Comparison of ENCODE assay signal across 11 mouse cellular contexts in the genomic region with DNA sequence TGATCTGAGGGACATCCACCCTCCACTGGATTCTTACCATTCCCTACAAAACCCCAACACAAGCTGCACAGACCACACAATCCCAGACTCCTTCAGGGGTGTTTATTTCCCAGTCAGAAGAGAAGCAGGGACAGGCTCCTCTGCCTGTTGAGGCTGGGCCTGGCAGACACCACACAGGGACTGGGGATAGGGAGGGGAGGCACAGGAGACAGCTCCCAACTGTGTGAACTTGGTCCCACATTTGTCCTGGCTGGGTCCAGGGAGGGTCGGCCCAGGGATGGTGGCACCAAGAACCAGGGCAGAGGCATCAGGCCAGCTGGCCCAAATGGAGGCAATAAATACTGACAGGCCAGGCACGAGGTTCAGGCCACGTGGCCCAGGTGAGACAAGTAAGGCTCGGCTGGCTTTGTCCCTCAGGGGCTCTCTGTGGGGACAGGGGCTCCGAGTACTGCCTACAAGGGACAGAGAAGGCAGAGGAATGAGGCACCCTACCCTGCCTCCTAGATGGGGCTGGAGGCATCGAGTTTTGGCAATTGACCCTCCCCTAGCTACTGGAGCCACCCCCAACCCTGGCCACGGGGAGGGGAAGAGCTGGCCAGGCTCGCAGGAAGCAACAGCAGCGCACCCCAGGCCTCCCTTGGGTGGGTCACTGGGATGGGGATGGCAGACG. TPM values are rescaled to one million over a fixed set of nuclear protein-coding genes. Genes with fewer than 3 reads are reported as not detected.
A peak's percentile ranks its signal among the peaks of the same experiment; 100 is the strongest.
DNase-seq lines count a peak whose midpoint lies in the region; ATAC-seq and TF ChIP-seq lines count a peak whose summit lies in the region.
"Had no signal": no experiment of that assay in that cellular context is flagged by ENCODE, and none has a peak within 500 bp of the region (broad histone marks: within the 10 kb centered on the region; RNA-seq: fewer than 3 reads in every experiment).

No protein-coding gene starts in this region.

- H3K9ac ChIP-seq in hindbrain, postnatal 0 days (replicated peaks; ENCODE audit: low read length) = no peak overlapping the region
- no peak overlapping the region for H3K9ac ChIP-seq in liver, embryonic 15.5 days

- peaks cover 52% of the 10 kb centered on the region for H3K4me1 ChIP-seq in hindbrain, embryonic 10.5 days (replicated peaks)
- H3K4me1 ChIP-seq in hindbrain, postnatal 0 days (ENCODE audit: insufficient read depth, low read length) = peaks cover 18% of the 10 kb centered on the region
- H3K4me1 ChIP-seq in kidney, adult 2 months (ENCODE audit: control insufficient read depth, insufficient read depth, low read length) = peaks cover 38% of the 10 kb centered on the region
- H3K4me1 ChIP-seq in liver, embryonic 15.5 days (replicated peaks) = peaks cover 76% of the 10 kb centered on the region

- DNase-seq in adrenal gland, adult 2 months = peak; percentile 31
- DNase-seq in adrenal gland, postnatal 36 days = no peak
- no peak for DNase-seq in hindbrain, embryonic 10.5 days (ENCODE audit: low spot score)
- no peak for DNase-seq in hindbrain, postnatal 0 days (ENCODE audit: low spot score)
- DNase-seq in kidney, adult 2 months = peak; percentile 75
- no peak for DNase-seq in adipocyte (ENCODE audit: low spot score)
- no peak for DNase-seq in frontal cortex, adult 2 months (ENCODE audit: extremely low spot score in 1 of 2, low spot score in 1 of 2)

- H3K27me3 ChIP-seq in hindbrain, embryonic 10.5 days (ENCODE audit: insufficient read depth, poor library complexity, severe bottlenecking) = no peaks in the 10 kb centered on the region
- no peaks in the 10 kb centered on the region for H3K27me3 ChIP-seq in hindbrain, postnatal 0 days (ENCODE audit: insufficient read depth, low read length)
- no peaks in the 10 kb centered on the region for H3K27me3 ChIP-seq in kidney, adult 2 months (replicated peaks; ENCODE audit: control insufficient read depth, insufficient read depth, low read length)
- no peaks in the 10 kb centered on the region for H3K27me3 ChIP-seq in liver, embryonic 15.5 days

- no peak overlapping the region for H3K4me2 ChIP-seq in hindbrain, postnatal 0 days (ENCODE audit: low read depth, low read length)
- H3K4me2 ChIP-seq in liver, embryonic 15.5 days = no peak overlapping the region

- no peak for ATAC-seq in hindbrain, postnatal 0 days
- no peak for ATAC-seq in liver, embryonic 15.5 days (ENCODE audit: insufficient read depth)

- TF ChIP-seq CTCF in hindbrain, postnatal 0 days (IDR thresholded peaks at IDR 0.05; ENCODE audit: low read depth) = no peak
- no peak for TF ChIP-seq CTCF in kidney, adult 2 months (conservative IDR thresholded peaks at IDR 0.05; ENCODE audit: insufficient read depth, insufficient read length, low read depth, low read length)

- no peak overlapping the region; the same call in 1 of the 2 replicates for H3K4me3 ChIP-seq in hindbrain, embryonic 10.5 days
- no peak overlapping the region for H3K4me3 ChIP-seq in hindbrain, postnatal 0 days (ENCODE audit: low read length)
- no peak overlapping the region for H3K4me3 ChIP-seq in kidney, adult 2 months (ENCODE audit: insufficient read depth, low read depth, low read length)
- H3K4me3 ChIP-seq in liver, embryonic 15.5 days (replicated peaks) = no peak overlapping the region
- H3K4me3 ChIP-seq: left cerebral cortex, adult 2 months had no signal

- H3K36me3 ChIP-seq in hindbrain, embryonic 10.5 days = peaks cover 41% of the 10 kb centered on the region
- H3K36me3 ChIP-seq in hindbrain, postnatal 0 days (ENCODE audit: insufficient read depth, low read length) = peaks cover 24% of the 10 kb centered on the region
- H3K36me3 ChIP-seq in kidney, adult 2 months (ENCODE audit: control insufficient read depth, insufficient read depth, low read length) = peaks cover 3% of the 10 kb centered on the region
- peaks cover 30% of the 10 kb centered on the region for H3K36me3 ChIP-seq in liver, embryonic 15.5 days (replicated peaks)

- peak overlapping the region; percentile 99 for H3K27ac ChIP-seq in hindbrain, embryonic 10.5 days
- no peak overlapping the region for H3K27ac ChIP-seq in hindbrain, postnatal 0 days
- H3K27ac ChIP-seq in kidney, adult 2 months (ENCODE audit: insufficient read depth, low read depth, low read length) = peak overlapping the region; percentile 61
- peak overlapping the region; percentile 74 for H3K27ac ChIP-seq in liver, embryonic 15.5 days (replicated peaks)
- H3K27ac ChIP-seq: left cerebral cortex, adult 2 months had no signal

- no peaks in the 10 kb centered on the region for H3K9me3 ChIP-seq in hindbrain, embryonic 10.5 days
- no peaks in the 10 kb centered on the region for H3K9me3 ChIP-seq in hindbrain, postnatal 0 days (ENCODE audit: low read length)
- no peaks in the 10 kb centered on the region for H3K9me3 ChIP-seq in liver, embryonic 15.5 days (replicated peaks)

- WGBS in hindbrain, embryonic 10.5 days = 91% methylated on average over 10 of the region's 10 CpGs
- 86% methylated on average over 10 of the region's 10 CpGs for WGBS in hindbrain, postnatal 0 days
- WGBS in kidney, adult 2 months = 45% methylated on average over 10 of the region's 10 CpGs
- WGBS in liver, embryonic 15.5 days (ENCODE audit: insufficient replicate concordance) = 83% methylated on average over 10 of the region's 10 CpGs

- TF ChIP-seq POLR2A in kidney, adult 2 months (IDR thresholded peaks at IDR 0.05; ENCODE audit: low read depth, low read length) = no peak

RNA-seq across cellular contexts. Expression of gene Arhgdia, which starts 3.3 kb away (rescaled TPM):
- 100 to 1,000 TPM; 355 to 386 TPM for total RNA-seq in adrenal gland, adult 2 months (2021)
- 712 and 786 TPM in 2 replicates for polyA plus RNA-seq in adrenal gland, adult 2 months (2012; rRNA removed)
- total RNA-seq in adrenal gland, postnatal 36 days (2021) = 100 to 1,000 TPM; 348 to 361 TPM
- 799 and 820 TPM in 2 replicates for polyA plus RNA-seq in hindbrain, embryonic 10.5 days (2016; fragmentation: Nextera tagmentation; extraction: Ambion mirVana)
- 252 and 297 TPM in 2 replicates for total RNA-seq in hindbrain, postnatal 0 days (2014; rRNA removed)
- 403 and 425 TPM in 2 replicates for polyA plus RNA-seq in hindbrain, postnatal 0 days (2015; fragmentation: Nextera tagmentation; extraction: Ambion mirVana)
- 543 and 613 TPM in 2 replicates for polyA plus RNA-seq in kidney, adult 2 months (2012; rRNA removed)
- 222 and 238 TPM in 2 replicates for polyA plus RNA-seq in liver, embryonic 15.5 days (2015; fragmentation: Nextera tagmentation; extraction: Ambion mirVana)
- 408 and 428 TPM in 2 replicates for polyA plus RNA-seq in frontal cortex, adult 2 months (2012; rRNA removed)

RNA-seq across cellular contexts. Expression of gene P4hb, which starts 5.1 kb away (rescaled TPM):
- total RNA-seq in adrenal gland, adult 2 months (2021) = 100 to 1,000 TPM; 462 to 524 TPM
- polyA plus RNA-seq in adrenal gland, adult 2 months (2012; rRNA removed) = 108 and 126 TPM in 2 replicates
- total RNA-seq in adrenal gland, postnatal 36 days (2021) = 100 to 1,000 TPM; 490 to 574 TPM
- polyA plus RNA-seq in hindbrain, embryonic 10.5 days (2016; fragmentation: Nextera tagmentation; extraction: Ambion mirVana) = 519 and 570 TPM in 2 replicates
- 147 and 174 TPM in 2 replicates for total RNA-seq in hindbrain, postnatal 0 days (2014; rRNA removed)
- polyA plus RNA-seq in hindbrain, postnatal 0 days (2015; fragmentation: Nextera tagmentation; extraction: Ambion mirVana) = 222 TPM in 2 replicates
- polyA plus RNA-seq in kidney, adult 2 months (2012; rRNA removed) = 323 and 342 TPM in 2 replicates
- 635 and 803 TPM in 2 replicates for polyA plus RNA-seq in liver, embryonic 15.5 days (2015; fragmentation: Nextera tagmentation; extraction: Ambion mirVana)
- 103 and 109 TPM in 2 replicates for polyA plus RNA-seq in frontal cortex, adult 2 months (2012; rRNA removed)

RNA-seq across cellular contexts. Expression of gene Alyref, which starts 20.0 kb away (rescaled TPM):
- total RNA-seq in adrenal gland, adult 2 months (2021) = 10 to 100 TPM; 85.5 to 97.9 TPM
- polyA plus RNA-seq in adrenal gland, adult 2 months (2012; rRNA removed) = 10.3 and 12.6 TPM in 2 replicates
- 10 to 100 TPM; 97.0 to 99.2 TPM for total RNA-seq in adrenal gland, postnatal 36 days (2021)
- polyA plus RNA-seq in hindbrain, embryonic 10.5 days (2016; fragmentation: Nextera tagmentation; extraction: Ambion mirVana) = 607 and 643 TPM in 2 replicates
- total RNA-seq in hindbrain, postnatal 0 days (2014; rRNA removed) = 95.2 and 114 TPM in 2 replicates
- polyA plus RNA-seq in hindbrain, postnatal 0 days (2015; fragmentation: Nextera tagmentation; extraction: Ambion mirVana) = 185 and 189 TPM in 2 replicates
- polyA plus RNA-seq in kidney, adult 2 months (2012; rRNA removed) = 18.8 and 29.0 TPM in 2 replicates
- 253 and 277 TPM in 2 replicates for polyA plus RNA-seq in liver, embryonic 15.5 days (2015; fragmentation: Nextera tagmentation; extraction: Ambion mirVana)
- polyA plus RNA-seq in frontal cortex, adult 2 months (2012; rRNA removed) = 46.3 and 53.0 TPM in 2 replicates

RNA-seq across cellular contexts. Expression of gene Anapc11, which starts 20.1 kb away (rescaled TPM):
- 10 to 100 TPM; 82.8 to 85.9 TPM for total RNA-seq in adrenal gland, adult 2 months (2021)
- polyA plus RNA-seq in adrenal gland, adult 2 months (2012; rRNA removed) = 183 and 187 TPM in 2 replicates
- 100 to 1,000 TPM in 1 of 2 experiments, 10 to 100 TPM in 1; 86.0 to 102 TPM for total RNA-seq in adrenal gland, postnatal 36 days (2021)
- 237 TPM in 2 replicates for polyA plus RNA-seq in hindbrain, embryonic 10.5 days (2016; fragmentation: Nextera tagmentation; extraction: Ambion mirVana)
- 38.0 and 39.6 TPM in 2 replicates for total RNA-seq in hindbrain, postnatal 0 days (2014; rRNA removed)
- polyA plus RNA-seq in hindbrain, postnatal 0 days (2015; fragmentation: Nextera tagmentation; extraction: Ambion mirVana) = 198 and 200 TPM in 2 replicates
- 137 and 143 TPM in 2 replicates for polyA plus RNA-seq in kidney, adult 2 months (2012; rRNA removed)
- polyA plus RNA-seq in liver, embryonic 15.5 days (2015; fragmentation: Nextera tagmentation; extraction: Ambion mirVana) = 76.2 and 79.0 TPM in 2 replicates
- 143 and 170 TPM in 2 replicates for polyA plus RNA-seq in frontal cortex, adult 2 months (2012; rRNA removed)

RNA-seq across cellular contexts. Expression of gene Ppp1r27, which starts 27.2 kb away (rescaled TPM):
- total RNA-seq in adrenal gland, adult 2 months (2021) = under 1 TPM; 0.40 to 0.79 TPM
- polyA plus RNA-seq in adrenal gland, adult 2 months (2012; rRNA removed) = 0.83 and 1.2 TPM in 2 replicates
- 1 to 10 TPM in 1 of 2 experiments, under 1 TPM in 1; 0.56 to 1.3 TPM for total RNA-seq in adrenal gland, postnatal 36 days (2021)
- polyA plus RNA-seq in hindbrain, embryonic 10.5 days (2016; fragmentation: Nextera tagmentation; extraction: Ambion mirVana) = 0.27 TPM in 1 of 2 replicates, not detected in the other
- total RNA-seq in hindbrain, postnatal 0 days (2014; rRNA removed) = not detected in 2 replicates
- polyA plus RNA-seq in hindbrain, postnatal 0 days (2015; fragmentation: Nextera tagmentation; extraction: Ambion mirVana) = not detected in 2 replicates
- 9.5 TPM in 1 of 2 replicates, not detected in the other for polyA plus RNA-seq in kidney, adult 2 months (2012; rRNA removed)
- polyA plus RNA-seq in liver, embryonic 15.5 days (2015; fragmentation: Nextera tagmentation; extraction: Ambion mirVana) = 0.36 and 0.38 TPM in 2 replicates
- not detected in 2 replicates for polyA plus RNA-seq in frontal cortex, adult 2 months (2012; rRNA removed)
- total RNA-seq: left cerebral cortex, adult 2 months; midbrain, postnatal 0 days had no signal
- polyA plus RNA-seq: midbrain, postnatal 0 days; urinary bladder, adult 2 months had no signal

Comparison
In these comparisons a context has a peak if more than half of its experiments do, and no peak if none do; other contexts are left out.
1. DNase-seq: peak in adrenal gland, adult 2 months (single experiment) and kidney, adult 2 months (single experiment); none in adrenal gland, postnatal 36 days (0 of 2), hindbrain, embryonic 10.5 days (single experiment), hindbrain, postnatal 0 days (single experiment), adipocyte (single experiment) and frontal cortex, adult 2 months (0 of 2).